In the genomic region with DNA sequence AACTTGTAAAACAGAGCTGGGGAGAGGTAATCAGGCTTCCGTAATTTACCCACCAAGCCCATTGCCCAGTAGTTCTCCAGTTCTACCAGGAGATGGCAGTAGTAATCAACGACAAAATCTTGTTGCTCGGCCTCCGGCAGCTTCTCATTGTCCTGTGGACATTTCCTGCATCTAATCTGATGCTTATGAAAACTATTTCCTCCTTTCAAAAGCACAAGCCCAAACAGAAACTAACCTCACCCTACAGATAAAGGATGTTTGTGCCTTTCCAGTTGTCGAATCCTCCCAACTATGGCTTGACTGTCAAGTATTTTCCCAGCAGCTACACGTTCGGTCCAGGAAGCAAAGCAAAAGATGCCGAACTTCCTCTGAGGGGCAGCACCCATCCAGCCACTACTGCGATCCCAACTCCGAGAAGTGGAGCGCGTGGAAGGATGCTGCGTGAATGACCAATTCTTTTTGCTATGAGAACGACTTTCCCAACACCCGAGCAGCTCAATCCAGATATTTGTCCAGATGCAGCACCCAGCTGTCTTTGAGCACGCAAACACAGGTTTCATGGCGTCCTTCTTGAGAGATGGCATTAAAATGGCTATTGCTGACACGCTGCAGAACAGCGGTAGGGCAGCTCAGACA, we compare ENCODE assay signal across 8 mouse cellular contexts.
DNase-seq lines count a peak whose midpoint lies in the region; ATAC-seq and TF ChIP-seq lines count a peak whose summit lies in the region.

No protein-coding gene starts in this region.

- under 1% methylated on average over 19 of the region's 19 CpGs for WGBS in embryonic facial prominence, embryonic 13.5 days
- 1% methylated on average over 19 of the region's 19 CpGs for WGBS in heart, embryonic 14.5 days
- under 1% methylated on average over 19 of the region's 19 CpGs for WGBS in kidney, postnatal 0 days
- WGBS in liver, adult 2 months = 5% methylated on average over 19 of the region's 19 CpGs

- H3K36me3 ChIP-seq in embryonic facial prominence, embryonic 13.5 days = no peaks in the 10 kb centered on the region
- no peaks in the 10 kb centered on the region for H3K36me3 ChIP-seq in heart, embryonic 14.5 days (ENCODE audit: control insufficient read depth, insufficient read depth, low read length)
- H3K36me3 ChIP-seq in kidney, postnatal 0 days (ENCODE audit: insufficient read depth, low read length) = no peaks in the 10 kb centered on the region
- no peaks in the 10 kb centered on the region for H3K36me3 ChIP-seq in liver, adult 2 months (ENCODE audit: control insufficient read depth, insufficient read depth, low read length)
- no peaks in the 10 kb centered on the region for H3K36me3 ChIP-seq in splenic B cell, adult 2 months (ENCODE audit: control insufficient read depth, insufficient read depth, low read length, poor library complexity, severe bottlenecking)

- H3K4me3 ChIP-seq in embryonic facial prominence, embryonic 13.5 days = peak overlapping the region; percentile 48
- H3K4me3 ChIP-seq in heart, embryonic 14.5 days (ENCODE audit: control insufficient read depth in 1 of 2, insufficient read depth in 1 of 2, low read depth in 1 of 2, low read length in 2 of 2) = peak overlapping the region; percentile 36 to 63
- H3K4me3 ChIP-seq in kidney, postnatal 0 days (replicated peaks; ENCODE audit: low read depth, low read length) = peak overlapping the region; percentile 44
- H3K4me3 ChIP-seq in liver, adult 2 months (ENCODE audit: insufficient read depth, low read depth, low read length) = peak overlapping the region; percentile 39

- peak overlapping the region; percentile 71 for H3K4me2 ChIP-seq in embryonic facial prominence, embryonic 13.5 days
- peak overlapping the region; percentile 78 for H3K4me2 ChIP-seq in heart, embryonic 14.5 days (ENCODE audit: low read length)
- H3K4me2 ChIP-seq in kidney, postnatal 0 days (ENCODE audit: low read length) = peak overlapping the region; percentile 68

- H3K9ac ChIP-seq in embryonic facial prominence, embryonic 13.5 days = peak overlapping the region; percentile 66
- H3K9ac ChIP-seq in heart, embryonic 14.5 days (ENCODE audit: low read length) = peak overlapping the region; percentile 67
- peak overlapping the region; percentile 49 for H3K9ac ChIP-seq in kidney, postnatal 0 days (ENCODE audit: low read depth, low read length)
- peak overlapping the region; percentile 29 for H3K9ac ChIP-seq in liver, adult 2 months (ENCODE audit: low read depth, low read length)

- H3K27me3 ChIP-seq in embryonic facial prominence, embryonic 13.5 days = peaks cover 36% of the 10 kb centered on the region
- H3K27me3 ChIP-seq in heart, embryonic 14.5 days (ENCODE audit: control insufficient read depth, insufficient read depth, low read length) = peaks cover 15% of the 10 kb centered on the region
- no peaks in the 10 kb centered on the region for H3K27me3 ChIP-seq in kidney, postnatal 0 days (ENCODE audit: insufficient read depth, low read length)
- no peaks in the 10 kb centered on the region for H3K27me3 ChIP-seq in liver, adult 2 months (ENCODE audit: control insufficient read depth, insufficient read depth, low read length)
- H3K27me3 ChIP-seq in splenic B cell, adult 2 months (ENCODE audit: control insufficient read depth, insufficient read depth, low read length, poor library complexity, severe bottlenecking) = no peaks in the 10 kb centered on the region

- H3K79me2 ChIP-seq in liver, adult 2 months (ENCODE audit: control insufficient read depth, insufficient read depth, low read length) = no peaks in the 10 kb centered on the region

- H3K9me3 ChIP-seq in embryonic facial prominence, embryonic 13.5 days = no peaks in the 10 kb centered on the region
- no peaks in the 10 kb centered on the region for H3K9me3 ChIP-seq in heart, embryonic 14.5 days (ENCODE audit: control insufficient read depth, low read length)
- no peaks in the 10 kb centered on the region for H3K9me3 ChIP-seq in kidney, postnatal 0 days (replicated peaks; ENCODE audit: low read length)

- 0 out of 2 replicates have a peak, but pooled peaks have one; percentile 40 for ATAC-seq in embryonic facial prominence, embryonic 13.5 days (ENCODE audit: insufficient number of reproducible peaks, insufficient read depth, low FRiP score, low TSS enrichment, low read depth)
- no peak for ATAC-seq in heart, embryonic 14.5 days (ENCODE audit: insufficient number of reproducible peaks, insufficient read depth, low FRiP score, low read depth)
- ATAC-seq in kidney, postnatal 0 days (replicated peaks; ENCODE audit: low FRiP score, low read depth) = no peak

- TF ChIP-seq POLR2A in liver, adult 2 months (IDR thresholded peaks at IDR 0.05; ENCODE audit: extremely low read depth, insufficient read depth, low read length) = no peak

- peaks cover 15% of the 10 kb centered on the region for H3K4me1 ChIP-seq in embryonic facial prominence, embryonic 13.5 days
- peaks cover 7 to 8% of the 10 kb centered on the region in 2 experiments; a peak in 3 of 4 replicates for H3K4me1 ChIP-seq in heart, embryonic 14.5 days (ENCODE audit: control insufficient read depth in 2 of 2, insufficient read depth in 2 of 2, low read length in 2 of 2)
- H3K4me1 ChIP-seq in kidney, postnatal 0 days (replicated peaks; ENCODE audit: insufficient read depth, low read length) = no peaks in the 10 kb centered on the region
- 0 out of 2 replicates have a peak, but pooled peaks cover 2% of the 10 kb centered on the region for H3K4me1 ChIP-seq in liver, adult 2 months (ENCODE audit: control insufficient read depth, insufficient read depth, low read length)

- peak; percentile 86 for DNase-seq in 3T3-L1 (ENCODE audit: low read depth, low spot score)
- peak; percentile 35 for DNase-seq in adrenal gland, adult 8-10 months
- DNase-seq in kidney, postnatal 0 days (ENCODE audit: low spot score) = peak; percentile 92
- DNase-seq in liver, adult 2 months (ENCODE audit: extremely low read depth, low read depth, low spot score) = peak; percentile 62
- peak; percentile 31 to 59 for DNase-seq in monocyte, adult 2 months (ENCODE audit: low read depth in 1 of 2, low spot score in 2 of 2)
- peak; percentile 90 for DNase-seq in splenic B cell, adult 2 months (ENCODE audit: low read depth, low spot score)

- H3K27ac ChIP-seq in embryonic facial prominence, embryonic 13.5 days = no peak overlapping the region
- peak overlapping the region; percentile 7 to 63; a peak in 3 of 4 replicates for H3K27ac ChIP-seq in heart, embryonic 14.5 days (replicated peaks in 1 of 2; ENCODE audit: control insufficient read depth in 1 of 2, insufficient read depth in 1 of 2, low read depth in 2 of 2, low read length in 2 of 2)
- peak overlapping the region; percentile 73 for H3K27ac ChIP-seq in kidney, postnatal 0 days
- H3K27ac ChIP-seq in liver, adult 2 months (replicated peaks; ENCODE audit: insufficient read depth, low read depth, low read length) = peak overlapping the region; percentile 46

- peak; percentile 89 for TF ChIP-seq CTCF in kidney, postnatal 0 days (IDR thresholded peaks at IDR 0.05; ENCODE audit: low read depth)
- TF ChIP-seq CTCF in liver, adult 2 months (IDR thresholded peaks at IDR 0.05; ENCODE audit: low read depth, low read length) = peak; percentile 60

Comparison
In these comparisons a context has a peak if more than half of its experiments do, and no peak if none do; other contexts are left out.
1. DNase-seq: peak in every context shown above with its lines; median percentile 92 in kidney, postnatal 0 days; 90 in splenic B cell, adult 2 months; 86 in 3T3-L1; 62 in liver, adult 2 months; 45 in monocyte, adult 2 months; 35 in adrenal gland, adult 8-10 months.